Mouse (Mus musculus): Measurements from ENCODE around the gene Golm1. TPM values are rescaled to one million over a fixed set of nuclear protein-coding genes. Genes with fewer than 3 reads are reported as not detected.
A peak's percentile ranks its signal among the peaks of the same experiment; 100 is the strongest.
"Not testable (repeated sequence)": the region's sequence is repeated elsewhere in the genome, so short reads cannot be mapped to it uniquely, and the experiment has no call there.

Golm1 gene
- 10 to 100 TPM; 13.8 to 17.0 TPM for total RNA-seq (2021)
- long read RNA-seq, experiment 1, transcript Golm1-201 (10 exons, 3,954 nt), result major isoform, 12 of 15 reads
- long read RNA-seq, experiment 1, partial matches to known transcripts, result 2 of 15 reads
- long read RNA-seq, experiment 1, other reads (novel, unspliced or antisense), result 1 of 15 reads
- long read RNA-seq, experiment 2, transcript Golm1-201 (10 exons, 3,954 nt), result major isoform, 10 of 16 reads
- long read RNA-seq, experiment 2, partial matches to known transcripts, result 0 of 16 reads
- long read RNA-seq, experiment 2, other reads (novel, unspliced or antisense), result 6 of 16 reads

GRCm38 (mm10) chr13:59675151-59676011 lies at the start of gene Golm1:
TSS of gene Golm1 (minus strand) at chr13:59675811.
- DNase-seq, result peak; percentile 78

- not testable (repeated sequence) for DNase-seq
These were observed 46.5 kb upstream of the Golm1 start for GRCm38 (mm10) chr13:59722089-59722488.

GRCm38 (mm10) chr13:59719475-59719874 lies 43.9 kb upstream of the Golm1 start:
- DNase-seq, result no peak

GRCm38 (mm10) chr13:59718857-59719440 lies 43.3 kb upstream of the Golm1 start:
- peak; percentile 18 for DNase-seq

- no peak for DNase-seq
These were observed 38.1 kb upstream of the Golm1 start for GRCm38 (mm10) chr13:59713710-59714109.

GRCm38 (mm10) chr13:59711984-59712383 lies 36.4 kb upstream of the Golm1 start, which contains the start of gene Spata31d1b:
TSS of gene Spata31d1b (plus strand) at chr13:59712284.
- not testable (repeated sequence) for DNase-seq

GRCm38 (mm10) chr13:59710230-59710629 lies 34.6 kb upstream of the Golm1 start, which contains the start of gene Spata31d1a:
TSS of gene Spata31d1a (minus strand) at chr13:59710330.
- DNase-seq, result no peak

GRCm38 (mm10) chr13:59704562-59704961 lies 29.0 kb upstream of the Golm1 start:
- no peak for DNase-seq

- no peak for DNase-seq
These were observed 27.9 kb upstream of the Golm1 start for GRCm38 (mm10) chr13:59703514-59703913.

GRCm38 (mm10) chr13:59700137-59700536 lies 24.5 kb upstream of the Golm1 start:
- DNase-seq, result not testable (repeated sequence)

- no peak for DNase-seq
These were observed 23.5 kb upstream of the Golm1 start for GRCm38 (mm10) chr13:59699131-59699530.

GRCm38 (mm10) chr13:59695781-59696180 lies 20.2 kb upstream of the Golm1 start:
- no peak for DNase-seq

GRCm38 (mm10) chr13:59694008-59694407 lies 18.4 kb upstream of the Golm1 start, which contains the start of gene 4921517D22Rik:
TSS of gene 4921517D22Rik (minus strand) at chr13:59694108.
- DNase-seq, result no peak

- no peak for DNase-seq
These were observed 15.9 kb upstream of the Golm1 start for GRCm38 (mm10) chr13:59691478-59691877.

GRCm38 (mm10) chr13:59690576-59690975 lies 15.0 kb upstream of the Golm1 start:
- no peak for DNase-seq

- no peak for DNase-seq
These were observed 14.2 kb upstream of the Golm1 start for GRCm38 (mm10) chr13:59689843-59690242.

GRCm38 (mm10) chr13:59689313-59689712 lies 13.7 kb upstream of the Golm1 start:
- no peak for DNase-seq

- DNase-seq, result no peak
These were observed 12.7 kb upstream of the Golm1 start for GRCm38 (mm10) chr13:59688338-59688770.

GRCm38 (mm10) chr13:59685236-59685635 lies 9.6 kb upstream of the Golm1 start:
- no peak for DNase-seq

GRCm38 (mm10) chr13:59682629-59683028 lies 7.0 kb upstream of the Golm1 start:
- no peak for DNase-seq

GRCm38 (mm10) chr13:59679908-59680307 lies 4.3 kb upstream of the Golm1 start:
- no peak for DNase-seq

- no peak for DNase-seq
These were observed 3.7 kb upstream of the Golm1 start for GRCm38 (mm10) chr13:59679306-59679705.
